Mouse (Mus musculus) mouse trophoblast stem cell (cell line): Measurements from ENCODE around the gene Zmiz1.

Experiments
- in situ Hi-C, 2 experiments: fragments of 300-500 bp; cut with MseI, MboI; formaldehyde crosslinking; loops; 2 replicates in 1 of 2; 3 replicates in 1 of 2; pipeline ENCODE4 v1.15.1; 2025

Gene Zmiz1

DNA sequence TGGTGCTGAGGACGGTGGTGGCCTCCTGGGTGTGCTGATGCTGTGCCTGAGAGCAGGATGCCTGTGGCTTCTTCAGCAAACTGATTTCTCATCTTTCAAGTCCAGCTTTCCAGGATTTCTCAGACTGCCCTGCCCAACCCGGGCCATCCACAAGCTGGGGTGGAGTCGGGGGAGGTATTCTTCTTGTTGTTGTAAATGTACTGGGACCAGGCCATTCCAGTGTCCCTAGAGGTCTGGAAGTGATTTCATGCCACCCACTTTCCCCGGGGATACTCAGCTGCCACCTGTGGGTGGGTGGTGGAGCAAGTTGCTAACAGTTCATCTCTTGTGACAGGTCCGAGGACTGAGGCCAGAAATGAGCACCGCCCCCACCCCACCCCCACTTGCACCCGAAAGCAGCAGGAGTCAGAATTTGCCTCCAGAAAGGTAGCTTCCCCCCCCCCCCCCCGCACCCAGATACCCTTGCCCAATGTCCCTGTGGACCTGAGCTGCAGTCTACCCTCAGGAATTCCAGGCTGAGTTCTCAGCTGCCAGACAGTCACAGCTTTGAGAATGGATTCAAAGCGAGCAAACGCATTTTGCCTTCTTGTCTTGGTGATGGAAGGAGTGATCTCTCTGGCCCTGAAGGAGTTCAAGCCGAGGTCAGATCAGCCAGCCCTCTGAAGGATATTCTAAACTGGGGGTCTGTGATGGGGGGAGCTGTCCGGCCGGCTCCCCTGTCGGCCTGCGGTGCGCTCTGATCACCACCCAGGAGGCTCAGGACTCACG is 2.1 kb upstream of the Zmiz1 start:
- in situ Hi-C loops, result no loop called here

DNA sequence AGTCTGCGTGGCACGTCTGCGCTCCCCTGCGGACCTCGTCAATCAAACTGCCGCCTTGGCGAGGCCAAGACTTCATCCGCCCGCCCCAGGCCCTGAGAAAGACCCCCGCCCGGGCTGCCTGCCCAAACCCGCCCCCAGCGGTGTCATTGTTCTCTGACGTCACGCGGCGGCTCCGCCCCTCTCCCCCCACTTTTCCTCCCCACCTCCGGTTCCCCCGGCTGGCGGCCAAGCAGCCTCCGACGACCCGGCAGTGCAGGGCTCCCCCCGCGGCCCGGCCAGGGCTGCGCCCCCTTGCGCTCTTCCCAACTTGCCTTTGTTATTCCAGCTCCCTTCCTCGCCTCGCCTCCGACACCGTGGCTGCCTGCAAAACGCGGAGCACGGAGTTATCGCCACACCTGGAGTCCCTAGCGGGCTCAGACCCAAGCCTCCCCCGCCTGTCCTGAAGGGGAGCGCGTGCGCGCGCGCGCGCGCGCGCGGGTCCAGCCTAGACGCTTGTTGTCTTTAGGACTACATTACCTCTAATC is 1.5 kb upstream of the Zmiz1 start:
- in situ Hi-C loops, result no loop called here

DNA sequence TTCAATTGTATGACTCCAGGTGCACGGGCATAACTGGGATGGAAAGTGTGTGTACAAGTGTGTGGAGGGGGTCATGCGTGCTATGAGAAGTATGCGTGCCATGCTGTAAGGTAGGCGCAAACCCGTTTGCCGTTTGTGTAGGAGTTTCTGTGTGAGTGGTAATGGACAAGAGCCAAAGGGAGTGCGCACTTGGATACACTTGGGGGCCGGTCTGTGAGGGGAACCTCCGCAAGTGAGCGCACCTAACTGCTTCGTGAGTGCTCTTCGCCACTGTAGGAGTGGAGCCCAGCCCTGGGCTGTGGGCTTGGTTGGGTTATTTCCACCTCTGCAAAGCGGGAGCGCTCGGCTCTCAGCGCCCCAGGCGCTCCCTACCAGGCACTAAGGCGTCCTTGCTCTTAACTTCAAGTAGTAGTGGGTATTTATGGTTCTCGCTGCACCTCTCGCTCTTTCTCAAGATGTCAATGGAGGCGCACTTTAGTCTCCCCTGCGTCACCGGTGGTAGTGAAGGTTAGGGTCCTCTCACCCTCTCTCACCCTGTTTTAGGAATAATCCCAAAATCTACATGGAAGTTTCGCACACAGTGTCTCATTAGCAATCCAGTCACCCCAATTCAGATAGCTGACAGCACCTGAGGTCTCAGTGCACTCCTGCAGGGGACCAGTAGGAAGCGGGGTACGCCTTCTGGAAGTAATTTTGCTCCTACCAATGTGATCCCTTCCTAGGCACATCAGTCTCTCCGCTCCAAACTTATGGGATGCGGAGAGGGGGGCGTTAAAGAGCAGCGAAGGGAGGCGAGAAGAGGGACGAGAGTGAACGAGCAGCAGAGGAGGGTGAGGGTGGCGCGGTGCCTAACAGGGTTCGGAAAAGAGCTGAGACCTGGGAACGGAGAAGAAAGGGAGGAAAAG is 622 bp upstream of the Zmiz1 start:
- in situ Hi-C loops, result no loop called here

DNA sequence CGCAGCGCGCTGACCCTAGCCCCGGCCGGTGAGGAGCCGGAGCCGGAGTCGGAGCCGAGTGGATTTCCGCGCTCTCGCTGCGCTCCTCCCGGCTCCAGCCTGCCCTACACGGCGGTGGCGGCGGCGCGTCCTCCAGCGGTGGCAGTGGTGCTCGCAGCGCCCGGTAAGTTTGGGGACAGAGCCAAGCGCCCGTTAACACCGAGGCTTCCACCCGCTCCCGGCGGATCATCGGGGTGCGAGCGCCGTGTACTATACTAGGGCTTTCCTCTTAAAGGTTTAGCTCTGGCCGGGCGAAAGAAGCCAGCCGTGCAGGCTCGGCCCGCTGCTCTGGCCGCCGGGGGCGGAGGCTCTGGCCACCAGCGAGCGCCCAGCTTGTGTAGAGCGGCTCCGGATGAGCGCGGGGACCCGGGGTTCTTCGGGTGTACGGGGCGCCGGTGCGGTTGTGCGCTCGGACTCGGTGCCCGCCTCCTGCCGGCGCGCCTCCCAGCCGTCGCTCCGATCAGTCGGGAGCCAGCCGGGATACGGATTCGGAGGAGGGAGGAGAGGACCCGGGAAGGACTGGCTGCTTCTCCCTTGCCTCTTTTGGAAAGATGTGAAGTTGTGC is 511 bp downstream of the Zmiz1 start:
- in situ Hi-C loops, result no loop called here

DNA sequence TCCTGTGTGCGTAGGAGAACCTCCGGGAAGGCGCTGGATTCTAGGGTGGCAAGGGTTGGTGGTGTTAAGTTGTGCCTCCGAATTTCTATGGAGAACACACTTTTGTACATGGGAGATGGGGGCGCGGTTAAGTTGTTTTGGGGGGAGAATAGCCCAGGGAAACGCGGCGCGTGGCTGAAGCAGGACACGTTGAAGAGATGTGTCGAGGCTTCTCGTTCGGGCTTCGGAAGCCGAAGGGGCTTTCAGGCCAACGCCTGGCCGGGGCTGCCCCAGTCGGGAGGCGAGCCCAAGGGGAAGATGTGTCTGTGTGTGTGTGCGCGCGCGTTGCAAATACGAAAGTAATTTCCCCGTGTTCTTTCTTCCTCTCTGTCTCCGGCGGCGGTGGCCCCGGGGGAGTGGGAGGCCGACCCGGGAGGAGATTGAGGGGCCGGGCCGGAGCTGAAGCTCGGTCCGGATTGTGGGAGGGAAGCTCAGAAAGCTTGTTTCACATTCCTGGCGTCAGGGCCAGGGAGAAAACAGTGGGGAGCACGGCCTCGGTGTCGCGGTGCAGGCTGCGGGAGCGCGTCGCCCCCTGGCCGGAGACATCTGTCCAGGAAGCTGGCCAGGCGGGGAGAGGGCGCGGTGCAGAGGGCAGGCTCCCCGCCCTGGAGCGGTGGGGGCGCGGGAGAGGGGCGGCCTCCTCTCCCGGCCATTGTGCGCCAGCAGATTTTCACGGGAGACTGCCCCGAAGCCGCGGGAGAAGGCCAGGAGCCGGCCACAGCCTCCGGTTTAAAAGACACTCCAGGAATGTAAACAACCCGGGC is 1.2 kb downstream of the Zmiz1 start:
- in situ Hi-C loops, result no loop called here

DNA sequence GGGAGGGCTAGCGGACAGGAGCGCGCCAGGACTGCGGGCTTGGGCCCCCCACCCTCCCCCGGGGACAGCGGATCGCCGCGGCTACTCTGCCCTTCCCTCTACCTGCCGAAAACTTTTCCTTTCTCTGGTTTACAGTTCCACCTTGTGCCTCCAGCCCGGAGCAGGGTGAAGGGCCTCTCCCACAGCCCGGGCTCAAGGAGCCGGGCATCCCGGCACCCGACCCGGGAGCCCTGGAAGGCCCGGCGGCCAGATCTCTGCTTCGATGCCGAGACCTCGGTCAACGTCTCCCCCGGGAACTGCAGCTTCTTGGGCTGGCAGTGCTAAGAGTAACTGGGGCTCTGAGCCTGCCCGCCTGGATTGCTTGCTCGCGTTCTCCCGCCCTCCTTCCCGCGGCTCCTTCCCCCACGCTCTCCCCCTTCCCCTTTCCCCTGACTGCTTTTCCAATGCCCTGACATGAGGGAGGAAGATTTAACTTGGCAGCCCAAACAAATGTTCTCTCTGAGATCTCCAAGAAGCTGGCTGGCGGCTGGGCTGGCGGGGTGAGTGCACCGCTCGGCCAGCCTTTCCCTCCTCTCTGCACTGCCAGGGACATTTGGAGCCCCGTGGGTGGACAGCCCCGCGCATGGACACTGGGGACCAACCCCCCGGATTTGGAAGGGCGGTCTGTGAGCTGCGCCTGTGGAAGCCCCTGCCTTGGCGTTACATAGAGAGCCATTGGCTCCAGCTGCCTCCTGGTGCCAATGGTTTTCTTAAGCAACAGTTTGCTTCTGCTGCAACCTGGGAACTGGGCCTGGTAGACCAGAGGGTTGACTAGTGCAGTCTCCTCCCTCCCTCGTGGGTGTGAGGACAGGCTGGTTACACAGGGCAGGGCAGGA is 2.1 kb downstream of the Zmiz1 start:
- in situ Hi-C loops, result no loop called here

DNA sequence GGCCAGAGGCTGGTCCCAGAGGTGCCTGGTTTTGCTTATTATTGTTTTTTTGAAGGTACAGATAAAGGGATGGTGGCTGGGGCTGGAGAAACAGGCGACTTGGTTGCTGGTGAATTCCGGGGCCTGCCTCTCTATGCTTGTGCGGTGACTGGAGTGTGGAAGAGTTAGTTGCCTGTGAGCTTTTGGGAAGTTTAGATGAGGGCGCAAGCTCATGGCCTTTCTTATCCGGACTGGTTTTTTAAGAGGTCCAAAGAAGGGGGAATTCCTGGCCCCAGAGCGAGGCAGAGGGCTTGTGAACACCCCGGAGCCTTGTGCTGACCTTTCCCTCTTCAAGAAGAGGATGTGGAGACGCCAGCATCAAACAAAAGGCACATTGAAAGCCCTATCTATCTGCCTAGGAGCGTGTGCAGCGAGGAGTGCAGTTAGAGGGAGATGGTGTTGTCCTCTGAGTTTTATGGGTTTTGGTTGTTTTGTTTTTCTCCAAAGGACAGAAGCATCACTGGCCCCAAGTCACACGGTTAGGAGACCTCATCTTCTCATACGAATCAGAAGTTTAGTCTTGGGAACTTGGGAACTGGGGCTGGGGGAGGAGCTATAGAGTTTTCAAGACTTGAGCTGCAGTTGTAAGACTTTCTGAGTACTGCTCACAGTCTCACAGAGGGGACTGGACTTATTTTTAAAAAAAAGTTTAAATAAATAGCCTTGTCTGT is 2.8 kb downstream of the Zmiz1 start:
- in situ Hi-C loops, result no loop called here

DNA sequence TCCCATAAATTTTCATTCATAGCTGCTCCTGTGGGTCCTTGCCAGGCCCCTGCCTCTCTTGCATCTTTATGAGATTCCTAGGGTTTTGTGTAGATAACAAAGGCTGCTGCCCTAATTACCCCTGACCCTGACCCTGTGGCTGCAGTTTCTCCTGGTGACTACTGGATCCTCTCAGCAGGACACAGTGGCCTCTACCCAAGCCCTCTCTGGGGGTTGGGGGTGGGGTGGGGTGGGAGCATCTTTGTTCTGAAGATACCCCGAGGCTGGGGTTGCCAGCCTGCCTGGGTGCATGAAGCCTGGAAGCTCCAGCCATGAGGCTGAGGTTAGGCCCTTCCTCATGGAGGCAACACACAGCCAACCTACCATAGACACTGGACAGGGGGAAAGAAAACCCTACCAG is 4.0 kb downstream of the Zmiz1 start:
- in situ Hi-C loops, result no loop called here

DNA sequence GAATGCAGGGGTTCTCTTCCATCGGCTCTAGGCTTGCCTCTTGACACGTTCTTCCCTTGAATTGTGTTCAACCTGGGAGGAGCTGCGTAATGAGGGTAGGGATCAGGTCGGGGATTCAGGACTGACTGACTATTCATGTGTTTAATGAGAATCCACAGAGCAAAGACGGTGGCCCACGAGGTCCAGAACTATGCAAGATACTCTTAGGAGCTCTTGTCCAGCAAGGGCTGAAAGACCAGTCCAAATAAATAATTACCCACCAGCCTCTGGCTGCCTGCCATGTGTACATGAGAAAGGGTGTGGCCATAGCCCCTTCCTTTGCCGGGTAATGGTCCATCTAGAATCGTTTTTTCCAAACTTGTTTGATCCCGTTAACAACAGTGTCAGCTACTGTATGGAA is 4.9 kb downstream of the Zmiz1 start:
- in situ Hi-C loops, result no loop called here

DNA sequence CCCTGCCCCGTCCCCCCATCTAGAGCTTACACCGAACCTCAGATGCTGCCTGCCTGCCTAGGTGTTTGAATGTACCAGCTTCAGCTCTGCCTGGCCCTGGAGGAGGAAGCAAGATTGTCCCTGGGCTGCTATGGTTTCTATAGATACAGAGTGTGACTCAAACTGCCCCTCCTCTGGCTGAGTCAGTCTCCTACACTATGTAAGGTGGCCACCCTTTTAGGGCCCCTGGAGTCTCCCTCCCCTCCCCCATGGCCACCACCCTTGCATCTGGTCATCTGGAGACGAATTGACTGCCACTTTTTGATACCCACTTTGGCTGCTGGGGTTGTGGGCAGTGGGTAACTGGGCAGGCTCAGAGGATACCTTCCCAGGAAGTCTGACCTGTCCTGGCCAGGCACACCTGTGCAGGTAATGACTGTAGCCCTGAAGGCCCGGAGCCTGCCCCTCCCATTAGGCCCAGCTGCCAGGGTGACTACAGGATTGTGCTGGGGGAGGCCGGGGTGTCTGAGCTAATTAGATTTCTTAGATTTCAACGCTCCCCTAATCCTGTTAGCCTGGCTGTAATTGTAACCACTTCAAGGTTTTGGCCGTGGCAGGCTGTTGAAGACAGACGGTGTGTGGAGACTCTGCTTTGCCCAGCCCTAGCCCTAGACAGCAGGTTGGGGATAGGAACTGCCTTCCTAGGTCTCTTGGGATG is 5.8 kb downstream of the Zmiz1 start:
- in situ Hi-C loops, result no loop called here

DNA sequence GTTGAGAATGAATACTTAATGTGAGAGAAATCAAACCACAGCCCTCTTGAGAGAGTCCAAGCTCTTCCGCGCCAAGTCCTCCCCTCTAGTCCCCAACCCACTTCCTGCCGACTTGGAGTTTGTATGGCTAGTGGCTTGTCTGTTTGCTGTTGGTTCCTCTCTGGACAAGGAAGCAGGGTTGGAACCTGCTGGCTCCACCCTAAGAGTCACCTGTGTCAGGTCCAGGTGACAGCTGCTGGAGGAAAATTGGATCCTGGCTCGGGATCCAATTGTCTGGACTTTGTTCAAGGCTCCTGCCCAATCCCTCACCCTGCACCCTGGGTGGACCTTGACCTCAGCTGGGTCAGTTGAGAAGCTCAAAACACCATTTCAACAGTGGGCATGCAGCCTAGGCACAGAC is 7.4 kb downstream of the Zmiz1 start:
- in situ Hi-C loops, result no loop called here

DNA sequence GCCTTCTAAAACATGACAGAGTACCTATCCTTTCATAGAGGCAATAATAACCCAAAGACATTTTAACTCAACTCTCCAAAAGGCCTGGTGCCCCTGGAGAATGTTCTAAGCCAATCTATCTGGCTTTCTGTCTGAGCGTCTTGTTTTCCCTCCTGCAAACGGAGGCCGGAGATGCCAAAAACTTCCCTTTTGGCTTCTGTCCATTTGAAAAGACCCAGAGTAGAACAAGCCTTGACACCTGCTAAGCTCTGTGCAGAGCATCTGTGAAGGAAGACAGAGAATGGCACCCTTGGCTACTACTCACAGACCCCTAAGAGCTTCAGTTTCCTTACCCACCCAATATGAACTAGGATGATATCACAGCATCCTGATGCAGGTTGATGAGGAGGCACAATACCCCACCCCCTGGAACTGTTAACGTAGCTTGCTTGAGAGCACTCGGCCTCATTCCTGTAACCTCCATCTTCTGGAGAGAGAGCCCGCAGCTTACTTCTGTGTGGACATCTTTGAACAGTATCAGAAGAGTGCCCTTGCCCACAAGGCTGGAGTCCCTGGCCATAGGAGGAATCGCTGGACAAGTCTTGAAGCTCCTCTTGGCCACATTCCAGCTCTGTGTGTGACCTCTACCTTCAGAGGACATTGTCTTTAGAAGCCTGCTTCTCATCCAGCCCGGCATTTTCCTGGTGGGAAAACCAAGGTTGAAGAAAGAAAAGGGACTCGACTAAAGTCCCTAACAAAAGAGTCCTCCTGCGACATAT is 9.1 kb downstream of the Zmiz1 start:
- in situ Hi-C loops, result no loop called here

DNA sequence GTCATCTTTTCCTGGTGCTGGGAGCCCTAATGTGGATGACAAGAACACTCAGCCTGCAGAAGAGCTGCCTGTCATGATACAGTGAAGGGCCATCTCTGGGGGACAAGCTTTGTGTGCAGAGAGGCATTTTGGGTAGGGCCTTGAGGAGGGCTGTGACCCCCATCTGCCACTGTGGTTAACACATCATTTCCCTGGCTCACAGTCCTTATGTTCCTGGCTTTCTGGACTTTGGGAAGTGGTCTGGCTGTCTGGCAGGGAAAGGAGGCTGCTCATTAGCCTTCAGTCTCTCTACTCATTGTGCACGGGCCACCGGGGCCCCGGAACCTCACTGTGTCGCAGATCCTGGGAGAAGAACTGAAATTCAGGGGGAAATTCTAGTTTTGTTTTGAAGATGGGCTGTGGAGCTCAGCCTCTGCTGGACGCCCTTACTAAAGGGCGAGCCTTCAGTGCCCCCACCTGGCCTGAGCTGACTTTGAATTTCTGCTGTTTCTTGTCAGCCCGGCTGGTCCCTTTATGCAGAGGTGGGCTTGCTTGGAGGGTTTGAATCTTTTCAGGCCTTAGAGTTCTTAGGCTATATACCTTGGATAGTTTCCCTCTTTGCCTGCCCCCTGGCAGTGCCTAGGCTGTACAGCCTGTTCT is 10.0 kb downstream of the Zmiz1 start:
- in situ Hi-C loops, result no loop called here

DNA sequence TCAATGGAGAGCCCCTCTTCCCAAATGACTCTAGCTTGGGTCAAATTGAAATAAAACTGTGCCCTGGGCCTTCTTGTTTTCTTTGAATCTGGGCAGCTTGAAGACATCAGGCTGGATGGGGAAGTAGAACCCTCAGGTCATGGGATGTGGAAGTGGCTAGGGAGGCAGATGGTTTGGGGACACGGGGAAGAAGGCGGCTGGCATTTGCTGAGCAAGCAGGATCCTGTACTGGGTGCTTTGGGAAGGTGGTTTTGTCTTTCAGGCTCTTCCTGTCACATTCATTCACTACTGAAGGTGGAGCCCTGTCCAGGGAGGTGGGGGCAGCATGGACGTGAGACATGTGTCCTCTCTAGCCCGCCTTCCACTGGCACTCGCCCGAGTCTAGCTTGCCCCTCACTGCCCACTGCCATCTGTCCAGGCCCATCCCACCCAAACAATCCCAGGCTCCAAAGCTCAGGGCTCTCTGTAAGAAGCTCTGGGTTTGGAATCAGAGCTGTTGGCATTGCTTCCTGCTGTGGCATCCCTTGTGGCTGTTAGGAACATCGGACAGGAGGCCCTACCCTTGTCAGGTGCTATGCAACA is 11.3 kb downstream of the Zmiz1 start:
- in situ Hi-C loops, result no loop called here

DNA sequence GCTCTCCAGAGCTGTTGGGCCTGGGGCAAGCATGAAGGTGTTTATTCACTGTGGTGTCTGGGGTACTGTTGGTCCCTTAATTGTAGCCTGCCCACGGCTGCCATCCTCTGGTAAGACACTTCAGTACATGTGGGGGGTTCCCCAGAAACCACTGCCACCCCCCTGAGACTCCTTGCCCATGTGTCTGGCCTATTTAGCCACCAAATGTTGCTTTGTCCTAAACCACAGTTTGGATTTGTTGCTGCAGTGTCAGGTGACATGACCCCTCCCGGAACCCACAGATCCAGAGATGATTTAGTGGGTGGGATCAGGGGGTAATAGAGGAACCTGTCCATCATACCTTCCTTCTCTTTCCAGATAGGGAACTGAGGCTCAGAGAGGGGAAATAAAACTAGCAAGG is 12.1 kb downstream of the Zmiz1 start:
- in situ Hi-C loops, result no loop called here

DNA sequence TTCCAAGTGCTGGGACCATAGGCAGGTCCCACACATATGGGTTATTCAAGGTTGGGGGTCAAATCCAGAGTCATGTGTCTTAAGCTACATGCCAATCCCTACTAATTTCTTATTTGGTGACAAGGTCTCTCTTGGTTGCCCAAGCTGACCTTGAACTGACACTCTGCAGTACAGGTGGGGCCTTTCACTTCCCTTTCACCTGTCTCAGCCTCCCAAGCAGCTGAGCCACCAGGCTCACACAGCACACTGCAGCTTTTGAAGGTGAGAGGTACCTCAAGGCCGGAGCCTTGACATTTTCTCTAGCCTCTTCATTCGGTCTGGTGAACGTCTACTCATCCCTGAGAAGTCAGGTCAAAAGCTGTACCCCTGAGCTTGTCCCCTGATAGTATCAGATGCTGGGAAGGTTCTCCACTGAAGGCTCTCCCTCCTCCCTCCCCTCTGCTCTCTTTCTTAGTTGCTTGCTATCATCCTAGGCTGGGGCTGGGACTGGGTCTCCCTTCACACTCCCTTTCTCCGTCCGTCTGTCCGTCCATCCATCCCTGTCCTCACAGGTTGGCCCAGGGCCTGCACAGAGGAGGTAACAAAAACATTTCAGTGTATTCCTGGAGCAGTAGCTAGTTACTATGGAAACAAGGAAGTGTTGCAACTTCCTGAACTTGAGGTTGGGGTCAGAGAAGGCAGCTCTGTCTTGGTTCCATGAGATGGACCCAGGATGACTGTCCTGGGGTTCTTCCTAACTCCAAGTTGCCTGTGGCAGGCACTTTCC is 13.3 kb downstream of the Zmiz1 start:
- in situ Hi-C loops, result no loop called here
